Mouse (Mus musculus): ENCODE results near the gene Anxa11. TPM values are rescaled to one million over a fixed set of nuclear protein-coding genes. Genes with fewer than 3 reads are reported as not detected.
A peak's percentile ranks its signal among the peaks of the same experiment; 100 is the strongest.

Anxa11 gene
- polyA plus RNA-seq, 1 experiment from 2014 or later = 27.0 TPM

GRCm38 (mm10) chr14:25814140-25814539, 27.8 kb upstream of the Anxa11 start:
- no peaks in the 10 kb centered on the region for H3K36me3 ChIP-seq
- no peaks in the 10 kb centered on the region for H3K9me3 ChIP-seq (replicated peaks)
- no peaks in the 10 kb centered on the region for H3K27me3 ChIP-seq
- H3K4me2 ChIP-seq = no peak overlapping the region
- peaks cover 3% of the 10 kb centered on the region; the same call in 1 of the 2 replicates for H3K4me1 ChIP-seq (replicated peaks)
- no peak overlapping the region for H3K4me3 ChIP-seq
- H3K27ac ChIP-seq = no peak overlapping the region
- no peak overlapping the region for H3K9ac ChIP-seq
- no peak for ATAC-seq (replicated peaks; ENCODE audit: insufficient number of reproducible peaks, insufficient read depth, low FRiP score, low read depth)

GRCm38 (mm10) chr14:25816416-25816815, 25.5 kb upstream of the Anxa11 start:
- Histone ChIP-seq H3K27ac (no peak overlapping the region), H3K4me1 (replicated peaks) (peaks cover 3% of the 10 kb centered on the region; the same call in 1 of the 2 replicates), H3K9me3 (replicated peaks) (no peaks in the 10 kb centered on the region), H3K4me2 (no peak overlapping the region), H3K4me3 (no peak overlapping the region), H3K9ac (no peak overlapping the region), H3K27me3 (no peaks in the 10 kb centered on the region), H3K36me3 (no peaks in the 10 kb centered on the region)
- 0 out of 2 replicates have a peak, but pooled peaks have one; percentile 58 for ATAC-seq (replicated peaks; ENCODE audit: insufficient number of reproducible peaks, insufficient read depth, low FRiP score, low read depth)
- WGBS = 9% methylated on average over 9 of the region's 9 CpGs

- Histone ChIP-seq H3K36me3 (no peaks in the 10 kb centered on the region), H3K27me3 (no peaks in the 10 kb centered on the region), H3K4me2 (no peak overlapping the region), H3K9ac (no peak overlapping the region), H3K4me3 (no peak overlapping the region), H3K27ac (no peak overlapping the region), H3K9me3 (replicated peaks) (no peaks in the 10 kb centered on the region), H3K4me1 (replicated peaks) (peaks cover 7% of the 10 kb centered on the region; the same call in 1 of the 2 replicates)
- ATAC-seq (replicated peaks; ENCODE audit: insufficient number of reproducible peaks, insufficient read depth, low FRiP score, low read depth) = no peak
- WGBS = 79% methylated on average over 1 of the region's 1 CpGs
Observed at GRCm38 (mm10) chr14:25822584-25822983, 19.4 kb upstream of the Anxa11 start.

GRCm38 (mm10) chr14:25824995-25825394, 17.0 kb upstream of the Anxa11 start:
- no peak overlapping the region for H3K9ac ChIP-seq
- no peaks in the 10 kb centered on the region for H3K9me3 ChIP-seq (replicated peaks)
- no peak overlapping the region for H3K4me2 ChIP-seq
- no peaks in the 10 kb centered on the region for H3K36me3 ChIP-seq
- H3K4me1 ChIP-seq (replicated peaks) = peaks cover 7% of the 10 kb centered on the region; the same call in 1 of the 2 replicates
- 56% methylated on average over 5 of the region's 5 CpGs for WGBS
- no peak overlapping the region for H3K4me3 ChIP-seq
- no peak overlapping the region for H3K27ac ChIP-seq
- ATAC-seq (replicated peaks; ENCODE audit: insufficient number of reproducible peaks, insufficient read depth, low FRiP score, low read depth) = no peak
- H3K27me3 ChIP-seq = no peaks in the 10 kb centered on the region

- H3K9ac ChIP-seq = no peak overlapping the region
- H3K4me3 ChIP-seq = no peak overlapping the region
- ATAC-seq (replicated peaks; ENCODE audit: insufficient number of reproducible peaks, insufficient read depth, low FRiP score, low read depth) = no peak
- peaks cover 7% of the 10 kb centered on the region; the same call in 1 of the 2 replicates for H3K4me1 ChIP-seq (replicated peaks)
- H3K9me3 ChIP-seq (replicated peaks) = no peaks in the 10 kb centered on the region
- WGBS = 83% methylated on average over 11 of the region's 11 CpGs
- no peak overlapping the region for H3K4me2 ChIP-seq
- no peaks in the 10 kb centered on the region for H3K36me3 ChIP-seq
- no peak overlapping the region for H3K27ac ChIP-seq
- H3K27me3 ChIP-seq = no peaks in the 10 kb centered on the region
Observed at GRCm38 (mm10) chr14:25825880-25826626, 15.9 kb upstream of the Anxa11 start.

GRCm38 (mm10) chr14:25826866-25827265, 15.1 kb upstream of the Anxa11 start:
- 90% methylated on average over 2 of the region's 2 CpGs for WGBS
- Histone ChIP-seq H3K27me3 (no peaks in the 10 kb centered on the region), H3K4me1 (replicated peaks) (peaks cover 7% of the 10 kb centered on the region; the same call in 1 of the 2 replicates), H3K9me3 (replicated peaks) (no peaks in the 10 kb centered on the region), H3K9ac (no peak overlapping the region), H3K4me3 (no peak overlapping the region), H3K27ac (no peak overlapping the region), H3K36me3 (no peaks in the 10 kb centered on the region), H3K4me2 (no peak overlapping the region)
- ATAC-seq (replicated peaks; ENCODE audit: insufficient number of reproducible peaks, insufficient read depth, low FRiP score, low read depth) = no peak

- H3K9ac ChIP-seq = no peak overlapping the region
- H3K27ac ChIP-seq = no peak overlapping the region
- peaks cover 5% of the 10 kb centered on the region for H3K4me1 ChIP-seq (replicated peaks)
- 52% methylated on average over 1 of the region's 1 CpGs for WGBS
- no peak overlapping the region for H3K4me3 ChIP-seq
- no peak for ATAC-seq (replicated peaks; ENCODE audit: insufficient number of reproducible peaks, insufficient read depth, low FRiP score, low read depth)
- no peak overlapping the region for H3K4me2 ChIP-seq
- no peaks in the 10 kb centered on the region for H3K9me3 ChIP-seq (replicated peaks)
- no peaks in the 10 kb centered on the region for H3K27me3 ChIP-seq
- H3K36me3 ChIP-seq = no peaks in the 10 kb centered on the region
Observed at GRCm38 (mm10) chr14:25831332-25831731, 10.6 kb upstream of the Anxa11 start.

GRCm38 (mm10) chr14:25832301-25832700, 9.7 kb upstream of the Anxa11 start:
- H3K27ac ChIP-seq = peak overlapping the region; percentile 57
- peaks cover 5% of the 10 kb centered on the region for H3K4me1 ChIP-seq (replicated peaks)
- H3K9ac ChIP-seq = no peak overlapping the region
- no peaks in the 10 kb centered on the region for H3K9me3 ChIP-seq (replicated peaks)
- H3K4me2 ChIP-seq = peak overlapping the region; percentile 34
- ATAC-seq (replicated peaks; ENCODE audit: insufficient number of reproducible peaks, insufficient read depth, low FRiP score, low read depth) = peak; percentile 91
- H3K36me3 ChIP-seq = no peaks in the 10 kb centered on the region
- 5% methylated on average over 14 of the region's 14 CpGs for WGBS
- H3K4me3 ChIP-seq = no peak overlapping the region
- no peaks in the 10 kb centered on the region for H3K27me3 ChIP-seq

GRCm38 (mm10) chr14:25838411-25838810, 3.5 kb upstream of the Anxa11 start:
- H3K4me3 ChIP-seq = no peak overlapping the region
- no peaks in the 10 kb centered on the region for H3K9me3 ChIP-seq (replicated peaks)
- H3K36me3 ChIP-seq = no peaks in the 10 kb centered on the region
- no peak overlapping the region for H3K27ac ChIP-seq
- 47% methylated on average over 8 of the region's 8 CpGs for WGBS
- H3K27me3 ChIP-seq = no peaks in the 10 kb centered on the region
- peaks cover 15% of the 10 kb centered on the region for H3K4me1 ChIP-seq (replicated peaks)
- no peak overlapping the region for H3K9ac ChIP-seq
- ATAC-seq (replicated peaks; ENCODE audit: insufficient number of reproducible peaks, insufficient read depth, low FRiP score, low read depth) = no peak
- no peak overlapping the region for H3K4me2 ChIP-seq

GRCm38 (mm10) chr14:25839791-25840190, 2.2 kb upstream of the Anxa11 start:
- no peak overlapping the region for H3K9ac ChIP-seq
- H3K27ac ChIP-seq = no peak overlapping the region
- no peak for ATAC-seq (replicated peaks; ENCODE audit: insufficient number of reproducible peaks, insufficient read depth, low FRiP score, low read depth)
- H3K36me3 ChIP-seq = no peaks in the 10 kb centered on the region
- H3K4me2 ChIP-seq = no peak overlapping the region
- H3K4me3 ChIP-seq = no peak overlapping the region
- WGBS = 64% methylated on average over 7 of the region's 7 CpGs
- H3K4me1 ChIP-seq (replicated peaks) = peaks cover 15% of the 10 kb centered on the region
- H3K9me3 ChIP-seq (replicated peaks) = no peaks in the 10 kb centered on the region
- H3K27me3 ChIP-seq = no peaks in the 10 kb centered on the region

GRCm38 (mm10) chr14:25840961-25841360, 995 bp upstream of the Anxa11 start:
- Histone ChIP-seq H3K27ac (no peak overlapping the region), H3K4me3 (no peak overlapping the region), H3K4me2 (no peak overlapping the region), H3K9me3 (replicated peaks) (no peaks in the 10 kb centered on the region), H3K9ac (no peak overlapping the region), H3K36me3 (no peaks in the 10 kb centered on the region), H3K4me1 (replicated peaks) (peaks cover 15% of the 10 kb centered on the region), H3K27me3 (no peaks in the 10 kb centered on the region)
- no peak for ATAC-seq (replicated peaks; ENCODE audit: insufficient number of reproducible peaks, insufficient read depth, low FRiP score, low read depth)
- 37% methylated on average over 7 of the region's 7 CpGs for WGBS

- ATAC-seq (replicated peaks; ENCODE audit: insufficient number of reproducible peaks, insufficient read depth, low FRiP score, low read depth) = 0 out of 2 replicates have a peak, but pooled peaks have one; percentile 11
- Histone ChIP-seq H3K9ac (peak overlapping the region; percentile 83; the same call in 1 of the 2 replicates), H3K9me3 (replicated peaks) (no peaks in the 10 kb centered on the region), H3K27ac (no peak overlapping the region), H3K27me3 (no peaks in the 10 kb centered on the region), H3K4me3 (peak overlapping the region; percentile 90), H3K4me1 (replicated peaks) (peaks cover 17% of the 10 kb centered on the region), H3K36me3 (no peaks in the 10 kb centered on the region), H3K4me2 (peak overlapping the region; percentile 95)
- under 1% methylated on average over 4 of the region's 4 CpGs for WGBS
Observed at GRCm38 (mm10) chr14:25841579-25841978, 377 bp upstream of the Anxa11 start.
